In genomic region chr9:98538713-98539360, GRCm38 (mm10) we compare ENCODE assay signal across 8 mouse cellular contexts. TPM values are rescaled to one million over a fixed set of nuclear protein-coding genes. Genes with fewer than 3 reads are reported as not detected.
DNase-seq lines count a peak whose midpoint lies in the region; ATAC-seq and TF ChIP-seq lines count a peak whose summit lies in the region.

No protein-coding gene starts in this region.

- H3K4me2 ChIP-seq in heart, embryonic 13.5 days, result peak overlapping the region; percentile 58
- peak overlapping the region; percentile 49 for H3K4me2 ChIP-seq in kidney, postnatal 0 days (ENCODE audit: low read length)

- peaks cover 9% of the 10 kb centered on the region for H3K27me3 ChIP-seq in heart, embryonic 13.5 days (replicated peaks)
- H3K27me3 ChIP-seq in kidney, postnatal 0 days (ENCODE audit: insufficient read depth, low read length), result no peaks in the 10 kb centered on the region

- peak overlapping the region; percentile 65 for H3K9ac ChIP-seq in heart, embryonic 13.5 days
- H3K9ac ChIP-seq in kidney, postnatal 0 days (ENCODE audit: low read depth, low read length), result no peak overlapping the region

- no peaks in the 10 kb centered on the region for H3K9me3 ChIP-seq in heart, embryonic 13.5 days
- H3K9me3 ChIP-seq in kidney, postnatal 0 days (replicated peaks; ENCODE audit: low read length), result no peaks in the 10 kb centered on the region

- peak; percentile 72 for ATAC-seq in erythroblast, adult 5-6 weeks (replicated peaks; ENCODE audit: low FRiP score, poor library complexity, severe bottlenecking)
- no peak for ATAC-seq in heart, embryonic 13.5 days (ENCODE audit: extremely low read depth, insufficient number of reproducible peaks, low FRiP score, low TSS enrichment)
- peak; percentile 76 for ATAC-seq in kidney, postnatal 0 days (replicated peaks; ENCODE audit: low FRiP score, low read depth)

- DNase-seq in CD4-positive helper T cell, adult 2 months (ENCODE audit: low read depth, low spot score), result peak; percentile 24
- peak; percentile 88 for DNase-seq in brain, adult 2 months (ENCODE audit: low read depth, low spot score)
- DNase-seq in kidney, postnatal 0 days (ENCODE audit: low spot score), result peak; percentile 96
- peak; percentile 62 for DNase-seq in liver
- DNase-seq in naive thymus-derived CD4-positive, alpha-beta T cell, adult 2 months (ENCODE audit: low read depth), result peak; percentile 51
- peak; percentile 68 for DNase-seq in telencephalon, adult 2 months (ENCODE audit: low read depth, low spot score)

- WGBS in heart, embryonic 13.5 days, result 6% methylated on average over 13 of the region's 13 CpGs
- 3% methylated on average over 13 of the region's 13 CpGs for WGBS in kidney, postnatal 0 days

- TF ChIP-seq CTCF in kidney, postnatal 0 days (IDR thresholded peaks at IDR 0.05; ENCODE audit: low read depth), result peak; percentile 92

- peaks cover 8% of the 10 kb centered on the region; the same call in 1 of the 2 replicates for H3K4me1 ChIP-seq in heart, embryonic 13.5 days
- H3K4me1 ChIP-seq in kidney, postnatal 0 days (replicated peaks; ENCODE audit: insufficient read depth, low read length), result no peaks in the 10 kb centered on the region

- H3K27ac ChIP-seq in heart, embryonic 13.5 days (replicated peaks), result no peak overlapping the region
- H3K27ac ChIP-seq in kidney, postnatal 0 days, result no peak overlapping the region

- H3K36me3 ChIP-seq in heart, embryonic 13.5 days, result no peaks in the 10 kb centered on the region
- no peaks in the 10 kb centered on the region for H3K36me3 ChIP-seq in kidney, postnatal 0 days (ENCODE audit: insufficient read depth, low read length)

- H3K4me3 ChIP-seq in heart, embryonic 13.5 days, result peak overlapping the region; percentile 14; the same call in 1 of the 2 replicates
- peak overlapping the region; percentile 4; the same call in 1 of the 2 replicates for H3K4me3 ChIP-seq in kidney, postnatal 0 days (replicated peaks; ENCODE audit: low read depth, low read length)

RNA-seq across cellular contexts. Expression of gene Copb2, which starts 24.7 kb away (rescaled TPM):
- total RNA-seq in erythroblast, adult 5-6 weeks (2015; ENCODE audit: low replicate concordance), result 70.3 and 71.5 TPM in 2 replicates
- 55.8 and 66.2 TPM in 2 replicates for total RNA-seq in erythroblast, adult 5-6 weeks (2017; ENCODE audit: low replicate concordance)
- polyA plus RNA-seq in heart, embryonic 13.5 days (2015; fragmentation: Nextera tagmentation; extraction: Ambion mirVana), result 120 and 121 TPM in 2 replicates
- polyA plus RNA-seq in kidney, postnatal 0 days (2015; fragmentation: Nextera tagmentation; extraction: Ambion mirVana), result 138 and 155 TPM in 2 replicates

RNA-seq across cellular contexts. Expression of gene Rbp2, which starts 52.9 kb away (rescaled TPM):
- not detected in 2 replicates for total RNA-seq in erythroblast, adult 5-6 weeks (2015; ENCODE audit: low replicate concordance)
- total RNA-seq in erythroblast, adult 5-6 weeks (2017; ENCODE audit: low replicate concordance), result not detected in 2 replicates
- polyA plus RNA-seq in heart, embryonic 13.5 days (2015; fragmentation: Nextera tagmentation; extraction: Ambion mirVana), result 0.39 TPM in 1 of 2 replicates, not detected in the other
- polyA plus RNA-seq in kidney, postnatal 0 days (2015; fragmentation: Nextera tagmentation; extraction: Ambion mirVana), result 2.5 and 3.4 TPM in 2 replicates

Comparison
In these comparisons a context has a peak if more than half of its experiments do, and no peak if none do; other contexts are left out.
1. DNase-seq: peak in every context shown above with its lines; median percentile 96 in kidney, postnatal 0 days; 88 in brain, adult 2 months; 68 in telencephalon, adult 2 months; 62 in liver; 51 in naive thymus-derived CD4-positive, alpha-beta T cell, adult 2 months; 24 in CD4-positive helper T cell, adult 2 months.